Mouse (Mus musculus) lung, postnatal 0 days (tissue): ENCODE results near the gene Ugt1a5. TPM values are rescaled to one million over a fixed set of nuclear protein-coding genes. Genes with fewer than 3 reads are reported as not detected.
"Not testable (repeated sequence)": the region's sequence is repeated elsewhere in the genome, so short reads cannot be mapped to it uniquely, and the experiment has no call there.

Experiments
- ATAC-seq: fragments of 200-750 bp; cut with Nextera tagmentation; 2 replicates; pipeline ENCODE4 v1.8.0; 2017; ENCODE audit warnings: moderate library complexity
- DNase-seq: peaks from one replicate; pipeline ENCODE4 v3.0.0-alpha.2; 2016; ENCODE audit warnings: low spot score
- H3K27ac ChIP-seq: fragments of 300-500 bp; sonication (generic); 2 replicates; pipeline ENCODE4 v1.5.1; 2014; ENCODE audit warnings: antibody characterized with exemption, mild to moderate bottlenecking, low read length, mixed read lengths
- H3K27me3 ChIP-seq: fragments of 300-500 bp; sonication (generic); replicated peaks from 2 replicates; pipeline ENCODE4 v1.6.1; 2014; ENCODE audit warnings: low read length, mixed read lengths; ENCODE audit not compliant: insufficient read depth
- H3K36me3 ChIP-seq: fragments of 300-500 bp; sonication (generic); 2 replicates; pipeline ENCODE4 v1.6.1; 2014; ENCODE audit warnings: low read length, mixed read lengths; ENCODE audit not compliant: insufficient read depth
- H3K4me1 ChIP-seq: fragments of 300-500 bp; sonication (generic); 2 replicates; pipeline ENCODE4 v1.6.1; 2014; ENCODE audit warnings: antibody characterized with exemption, low read depth, low read length, mixed read lengths; ENCODE audit not compliant: insufficient read depth
- H3K4me2 ChIP-seq: fragments of 300-500 bp; sonication (generic); replicated peaks from 2 replicates; pipeline ENCODE4 v1.6.1; 2014; ENCODE audit warnings: low read depth, mild to moderate bottlenecking, low read length, moderate library complexity, mixed read lengths
- H3K4me3 ChIP-seq: fragments of 300-500 bp; sonication (generic); 2 replicates; pipeline ENCODE4 v1.5.1; 2014; ENCODE audit warnings: low read depth, low read length
- H3K9ac ChIP-seq: fragments of 300-500 bp; sonication (generic); replicated peaks from 2 replicates; pipeline ENCODE4 v1.6.1; 2014; ENCODE audit warnings: low read depth, mild to moderate bottlenecking
- H3K9me3 ChIP-seq: fragments of 300-500 bp; sonication (generic); 2 replicates; pipeline ENCODE4 v1.6.1; 2016; ENCODE audit warnings: low read length, mixed read lengths
- CTCF ChIP-seq: IDR thresholded peaks from 2 replicates; pipeline ENCODE4 v1.5.1; 2016; ENCODE audit warnings: antibody characterized with exemption, mild to moderate bottlenecking
- EP300 ChIP-seq: IDR thresholded peaks from 2 replicates; pipeline ENCODE4 v1.6.1; 2016; ENCODE audit warnings: antibody characterized with exemption, mild to moderate bottlenecking, control low read depth
- WGBS: fragments of 180-500 bp; shearing (Covaris S2); extraction: QIAGEN DNeasy Blood & Tissue Kit; methylation state at CpG from one replicate; pipeline ENCODE4 v1.1.7; 2014; 5-methylcytosine and 5-hydroxymethylcytosine counted together
- polyA plus RNA-seq: library from polyadenylated mRNA; unstranded; fragments of >200 nt; fragmentation: Nextera tagmentation; extraction: Ambion mirVana; gene quantifications from 2 replicates; pipeline ENCODE4 v1.2.1, GENCODE M21; 2015

The Ugt1a5 gene
- polyA plus RNA-seq, 1 experiment from 2014 or later: not detected

GRCm38 (mm10) chr1:88224029-88224776 is 58.4 kb downstream of the Ugt1a5 start:
- no peak overlapping the region for H3K9ac ChIP-seq
- DNase-seq (no peak), ATAC-seq (no peak)
- no peak overlapping the region for H3K27ac ChIP-seq
- WGBS: 58% methylated on average over 2 of the region's 2 CpGs
- H3K4me2 ChIP-seq: no peak overlapping the region
- H3K36me3 ChIP-seq: no peaks in the 10 kb centered on the region
- no peak overlapping the region for H3K4me3 ChIP-seq
- H3K9me3 ChIP-seq: peaks cover 28% of the 10 kb centered on the region
- no peaks in the 10 kb centered on the region for H3K27me3 ChIP-seq
- no peak for TF ChIP-seq CTCF
- no peaks in the 10 kb centered on the region for H3K4me1 ChIP-seq

- not testable (repeated sequence) for H3K27me3 ChIP-seq, ATAC-seq, H3K4me3 ChIP-seq, H3K4me2 ChIP-seq, H3K36me3 ChIP-seq, DNase-seq, H3K9ac ChIP-seq, H3K27ac ChIP-seq, H3K4me1 ChIP-seq
- peaks cover 36% of the 10 kb centered on the region for H3K9me3 ChIP-seq
- 28% methylated on average over 2 of the region's 2 CpGs for whole genome bisulfite sequencing
These were observed 59.5 kb downstream of the Ugt1a5 start for GRCm38 (mm10) chr1:88225301-88225700.

GRCm38 (mm10) chr1:88225741-88226140 is 59.9 kb downstream of the Ugt1a5 start:
- Histone ChIP-seq H3K9me3 (peaks cover 41% of the 10 kb centered on the region), H3K4me3 (no peak overlapping the region), H3K9ac (no peak overlapping the region), H3K27me3 (no peaks in the 10 kb centered on the region), H3K36me3 (no peaks in the 10 kb centered on the region), H3K4me2 (no peak overlapping the region), H3K4me1 (no peaks in the 10 kb centered on the region), H3K27ac (no peak overlapping the region)
- TF ChIP-seq EP300: no peak
- no peak for TF ChIP-seq CTCF
- DNase-seq (no peak), ATAC-seq (no peak)

- no peaks in the 10 kb centered on the region for H3K36me3 ChIP-seq
- H3K9ac ChIP-seq: no peak within 1 kb of the TSS
- WGBS: 43% methylated on average over 5 of the region's 5 CpGs
- ATAC-seq (no peak), DNase-seq (no peak)
- H3K27ac ChIP-seq: no peak within 1 kb of the TSS
- H3K4me1 ChIP-seq: no peaks in the 10 kb centered on the region
- no peaks in the 10 kb centered on the region for H3K27me3 ChIP-seq
- H3K9me3 ChIP-seq: peaks cover 50% of the 10 kb centered on the region
- H3K4me3 ChIP-seq: no peak within 1 kb of the TSS
- TF ChIP-seq CTCF: no peak
- no peak within 1 kb of the TSS for H3K4me2 ChIP-seq
These were observed 61.0 kb downstream of the Ugt1a5 start, which contains the start of gene Mroh2a for GRCm38 (mm10) chr1:88226670-88227379. Mroh2a (plus strand) TSS chr1:88226986.

GRCm38 (mm10) chr1:88227482-88227881 is 61.7 kb downstream of the Ugt1a5 start:
- no peak overlapping the region for H3K4me2 ChIP-seq
- no peaks in the 10 kb centered on the region for H3K36me3 ChIP-seq
- no peak overlapping the region for H3K27ac ChIP-seq
- peaks cover 55% of the 10 kb centered on the region for H3K9me3 ChIP-seq
- no peak overlapping the region for H3K9ac ChIP-seq
- H3K4me3 ChIP-seq: no peak overlapping the region
- TF ChIP-seq EP300: no peak
- ATAC-seq: no peak
- DNase-seq: no peak
- H3K4me1 ChIP-seq: no peaks in the 10 kb centered on the region
- 47% methylated on average over 2 of the region's 2 CpGs for WGBS
- no peaks in the 10 kb centered on the region for H3K27me3 ChIP-seq

- no peak for DNase-seq
- WGBS: 70% methylated on average over 7 of the region's 7 CpGs
These were observed 62.3 kb downstream of the Ugt1a5 start for GRCm38 (mm10) chr1:88228121-88228520.

More at GRCm38 (mm10) chr1:88228121-88228520, 62.3 kb downstream of the Ugt1a5 start:
- Histone ChIP-seq H3K4me1 (no peaks in the 10 kb centered on the region), H3K9me3 (peaks cover 60% of the 10 kb centered on the region), H3K27me3 (no peaks in the 10 kb centered on the region), H3K36me3 (no peaks in the 10 kb centered on the region), H3K27ac (no peak overlapping the region), H3K9ac (no peak overlapping the region), H3K4me2 (no peak overlapping the region), H3K4me3 (no peak overlapping the region)
- ATAC-seq: no peak
- TF ChIP-seq CTCF (no peak), EP300 (no peak)
